Mouse (Mus musculus): ENCODE measurements at regions not wholly inside any gene's neighbourhood (a gene's known extent, or its start where the extent isn't known, plus 50 kb on each side); places are given as distances from the start of the nearest gene placed in this dataset.

DNA sequence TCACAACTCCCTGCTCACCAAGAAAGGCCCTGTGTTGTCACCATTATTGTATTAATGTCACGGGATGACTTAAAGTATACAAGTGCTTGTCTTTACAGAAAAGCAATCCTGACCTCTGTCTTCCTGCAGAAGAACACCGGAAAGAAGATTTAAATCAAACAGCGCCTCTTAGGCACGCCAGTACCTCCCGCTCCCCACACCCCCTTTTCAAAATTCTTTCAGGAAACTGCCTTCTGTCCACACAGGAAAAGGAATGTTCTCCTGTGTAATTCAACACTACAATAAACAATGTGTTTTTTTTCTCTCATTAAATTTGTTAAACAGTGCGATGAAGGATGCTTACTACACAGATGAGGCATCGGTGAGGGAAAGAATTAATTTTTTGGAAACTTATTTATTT, 112.6 kb upstream of the Stt3b start:
- no peak for TF ChIP-seq POLR2A (IDR thresholded peaks at IDR 0.05; ENCODE audit: insufficient read length, low read depth)
- no peak for TF ChIP-seq POLR2AphosphoS2 (IDR thresholded peaks at IDR 0.05; ENCODE audit: insufficient read length, low read depth)

Data from myocyte (in vitro differentiated cells).